Mouse (Mus musculus) urinary bladder, postnatal 4 days (tissue): ENCODE measurements around the gene She.

ENCODE experiments used
- DNase-seq, 2 experiments: peaks; one replicate each; pipeline ENCODE4 v3.0.0; 2021 to 2022; ENCODE audit warnings: low spot score in 2 of 2

The She gene

DNA sequence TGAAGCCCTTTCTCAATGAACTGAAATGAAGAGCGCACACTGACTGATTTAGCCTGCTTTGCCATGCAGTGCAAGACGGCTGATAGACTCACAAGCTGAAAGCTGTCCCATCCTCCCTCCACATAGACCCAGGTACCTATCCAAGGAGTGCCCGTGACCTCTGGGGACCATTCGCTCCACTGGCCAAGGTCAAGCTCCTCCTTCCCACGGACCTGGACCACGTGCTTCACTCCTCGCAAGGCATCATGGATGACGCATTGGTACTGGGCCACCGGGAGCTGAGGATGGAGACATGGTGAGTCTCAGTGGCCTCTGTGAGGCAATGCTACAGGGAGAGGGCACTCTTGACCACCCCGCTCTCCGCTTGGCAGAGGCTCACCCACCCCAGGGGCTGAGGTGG, 54.6 kb downstream of the She start:
- DNase-seq = no peak

DNA sequence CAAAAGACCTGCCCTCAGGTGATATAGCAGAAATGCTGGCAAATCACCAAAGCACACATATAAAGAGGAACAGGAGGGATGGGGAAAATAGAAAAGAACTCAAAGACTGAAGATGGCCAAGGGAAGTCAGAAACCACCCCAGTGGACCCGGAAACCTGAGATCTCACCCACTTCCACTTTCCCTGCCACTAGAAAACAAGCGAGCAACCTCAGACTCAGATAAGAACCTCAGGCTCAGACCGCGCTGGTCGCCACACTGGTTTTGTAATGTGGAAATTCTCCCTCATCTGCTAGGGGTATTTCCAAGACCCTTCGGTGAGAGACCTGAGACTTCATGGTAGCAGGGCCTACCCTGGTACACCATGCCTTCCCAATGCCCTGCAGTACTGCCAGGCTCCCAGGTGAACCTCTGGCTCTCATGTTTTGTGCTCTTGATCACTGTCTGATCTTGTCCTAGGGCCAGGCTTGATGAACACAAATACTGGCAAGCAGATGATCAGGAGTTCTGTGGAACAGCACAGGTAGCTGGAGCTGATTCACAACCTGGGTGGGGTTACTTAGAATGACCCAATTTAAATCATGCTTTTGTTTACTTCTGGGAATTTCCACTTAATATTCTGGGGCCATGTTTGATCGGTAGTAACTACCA, 56.5 kb downstream of the She start:
- no peak for DNase-seq

- DNase-seq = no peak
Measured at GRCm38 (mm10) chr3:89889841-89890430, 58.8 kb downstream of the She start.

- no peak for DNase-seq
Measured at GRCm38 (mm10) chr3:89891696-89892095, 60.5 kb downstream of the She start.

GRCm38 (mm10) chr3:89892517-89893106, 61.4 kb downstream of the She start:
- DNase-seq = no peak

- DNase-seq = no peak
Measured at GRCm38 (mm10) chr3:89896571-89896970, 65.4 kb downstream of the She start.

DNA sequence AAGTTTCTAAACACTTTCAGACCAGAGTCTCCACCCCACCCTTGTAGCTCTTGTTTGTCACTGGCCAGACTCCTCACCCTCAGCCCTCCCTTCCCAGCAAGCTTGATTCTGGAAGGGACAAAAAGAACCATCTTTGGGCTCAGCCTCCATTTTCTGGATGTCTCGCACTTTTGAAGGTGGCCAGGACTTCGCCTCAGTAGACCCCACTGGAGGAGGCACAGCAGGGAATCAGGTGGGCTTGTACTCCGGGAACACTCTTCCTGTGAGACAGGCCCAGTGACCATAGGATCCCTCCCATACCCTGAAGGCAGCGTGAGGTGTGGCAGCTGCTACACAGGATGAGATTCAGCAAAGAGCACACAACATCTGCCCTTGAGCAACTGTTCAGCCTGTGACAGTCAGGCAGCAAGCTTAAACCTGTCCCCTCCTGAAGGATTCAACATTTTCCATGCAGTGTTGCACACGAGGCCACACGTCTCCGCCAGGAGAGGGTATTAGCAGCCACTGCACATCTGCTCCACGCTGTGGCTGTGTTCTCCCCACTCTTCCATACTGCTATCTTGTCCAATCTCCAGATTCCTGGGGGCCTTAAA, 66.1 kb downstream of the She start:
- DNase-seq = no peak

DNA sequence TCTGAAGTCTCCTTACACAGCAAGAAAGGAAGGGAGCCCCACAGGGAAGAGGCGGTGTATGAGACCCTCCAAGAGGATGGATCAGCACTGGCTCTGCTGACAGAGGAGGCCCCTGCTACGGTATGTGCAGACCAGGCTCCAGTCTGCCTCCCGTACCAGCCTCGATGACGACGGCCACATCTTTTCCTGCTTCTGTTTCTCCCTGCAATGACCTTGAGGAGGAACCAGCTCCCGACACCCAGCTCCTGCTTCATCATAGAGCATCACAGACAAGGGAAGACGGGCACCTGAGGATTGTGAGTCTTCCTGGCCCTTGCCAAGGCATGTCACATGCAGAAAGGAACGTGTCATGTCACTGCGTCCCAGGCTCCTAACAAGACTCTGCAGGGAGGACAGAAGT, 66.8 kb downstream of the She start:
- DNase-seq = no peak

- DNase-seq = no peak
Measured at GRCm38 (mm10) chr3:89898870-89899510, 67.8 kb downstream of the She start.

GRCm38 (mm10) chr3:89899511-89899908, 68.3 kb downstream of the She start:
- DNase-seq = no peak

DNA sequence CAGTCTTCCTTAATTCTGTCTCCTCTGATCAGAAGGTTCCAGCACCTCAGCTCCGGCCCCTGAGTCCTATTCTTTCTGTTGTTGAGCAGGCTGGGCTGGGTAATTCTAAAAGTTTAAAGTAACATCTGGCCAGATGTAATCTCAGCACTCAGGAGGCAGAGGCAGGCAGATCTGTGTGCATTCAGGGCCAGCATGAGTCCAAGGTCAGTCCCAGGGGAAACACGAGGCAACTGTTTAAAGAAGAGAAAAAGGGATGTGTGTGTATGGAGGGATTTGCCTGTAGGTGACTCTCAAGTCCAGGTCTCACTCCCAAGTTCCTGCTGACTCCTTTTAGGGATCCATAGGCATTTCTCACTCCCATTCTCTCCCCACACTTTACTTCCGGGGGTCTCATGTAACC, 76.7 kb downstream of the She start:
- no peak for DNase-seq
